24 mouse cellular contexts compared by ENCODE assay signal in the genomic region with DNA sequence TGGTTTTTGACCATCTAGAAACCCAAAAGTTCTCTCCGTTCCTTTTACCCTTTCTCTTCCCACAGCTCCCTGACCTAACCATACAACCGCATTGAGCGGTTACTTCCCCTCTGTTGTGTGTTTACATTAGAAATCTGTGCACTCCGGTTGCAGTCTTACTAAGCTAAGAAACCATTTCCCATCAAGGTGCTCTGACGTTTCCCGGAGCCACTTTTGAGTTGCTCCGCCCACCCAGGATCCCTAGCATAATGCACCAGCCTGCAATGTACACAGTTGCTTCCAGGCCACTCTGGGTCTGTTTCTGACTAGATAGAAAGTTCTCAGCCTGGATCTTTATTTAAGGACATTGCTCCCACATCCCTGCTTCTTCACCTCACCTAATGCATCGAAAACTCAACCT.
DNase-seq lines count a peak whose midpoint lies in the region; ATAC-seq and TF ChIP-seq lines count a peak whose summit lies in the region.
"Had no signal": no experiment of that assay in that cellular context is flagged by ENCODE, and none has a peak within 500 bp of the region (broad histone marks: within the 10 kb centered on the region; RNA-seq: fewer than 3 reads in every experiment).

No protein-coding gene starts in this region.

- H3K27ac ChIP-seq in intestine, embryonic 14.5 days (ENCODE audit: low read depth) = no peak overlapping the region
- H3K27ac ChIP-seq in intestine, postnatal 0 days (ENCODE audit: low read depth, low read length) = no peak overlapping the region
- H3K27ac ChIP-seq in midbrain, embryonic 11.5 days (ENCODE audit: low read depth, low read length) = no peak overlapping the region
- H3K27ac ChIP-seq in midbrain, embryonic 14.5 days (replicated peaks; ENCODE audit: low read depth, low read length) = no peak overlapping the region
- H3K27ac ChIP-seq in stomach, postnatal 0 days (replicated peaks) = no peak overlapping the region
- H3K27ac ChIP-seq in hindbrain, embryonic 12.5 days = no peak overlapping the region
- H3K27ac ChIP-seq: embryonic facial prominence, embryonic 12.5 days; embryonic facial prominence, embryonic 15.5 days; forebrain, embryonic 12.5 days; forebrain, embryonic 15.5 days; heart, embryonic 15.5 days; hindbrain, embryonic 10.5 days; hindbrain, embryonic 14.5 days; hindbrain, postnatal 0 days had no signal

- no peaks in the 10 kb centered on the region for H3K27me3 ChIP-seq in intestine, embryonic 14.5 days (replicated peaks; ENCODE audit: control insufficient read depth, insufficient read depth, low read length)
- H3K27me3 ChIP-seq in intestine, postnatal 0 days (replicated peaks; ENCODE audit: control insufficient read depth, insufficient read depth, low read length) = no peaks in the 10 kb centered on the region
- no peaks in the 10 kb centered on the region for H3K27me3 ChIP-seq in midbrain, embryonic 11.5 days (ENCODE audit: control insufficient read depth, insufficient read depth, low read length)
- no peaks in the 10 kb centered on the region for H3K27me3 ChIP-seq in midbrain, embryonic 14.5 days (ENCODE audit: control insufficient read depth, insufficient read depth, low read length)
- H3K27me3 ChIP-seq in stomach, postnatal 0 days (ENCODE audit: control insufficient read depth, insufficient read depth, low read length) = no peaks in the 10 kb centered on the region
- H3K27me3 ChIP-seq in hindbrain, embryonic 12.5 days = no peaks in the 10 kb centered on the region
- H3K27me3 ChIP-seq: embryonic facial prominence, embryonic 12.5 days; embryonic facial prominence, embryonic 15.5 days; forebrain, embryonic 12.5 days; forebrain, embryonic 15.5 days; heart, embryonic 12.5 days; heart, embryonic 15.5 days had no signal

- H3K36me3 ChIP-seq in intestine, embryonic 14.5 days (ENCODE audit: control insufficient read depth, insufficient read depth, low read length) = no peaks in the 10 kb centered on the region
- no peaks in the 10 kb centered on the region for H3K36me3 ChIP-seq in intestine, postnatal 0 days (ENCODE audit: control insufficient read depth, insufficient read depth)
- no peaks in the 10 kb centered on the region for H3K36me3 ChIP-seq in midbrain, embryonic 11.5 days (ENCODE audit: control insufficient read depth, insufficient read depth, low read length)
- no peaks in the 10 kb centered on the region for H3K36me3 ChIP-seq in midbrain, embryonic 14.5 days (ENCODE audit: control insufficient read depth, insufficient read depth, low read length)
- no peaks in the 10 kb centered on the region for H3K36me3 ChIP-seq in stomach, postnatal 0 days (ENCODE audit: control insufficient read depth, insufficient read depth, low read length)
- no peaks in the 10 kb centered on the region for H3K36me3 ChIP-seq in hindbrain, embryonic 12.5 days
- H3K36me3 ChIP-seq: embryonic facial prominence, embryonic 12.5 days; embryonic facial prominence, embryonic 15.5 days; forebrain, embryonic 12.5 days; forebrain, embryonic 15.5 days; heart, embryonic 12.5 days; heart, embryonic 15.5 days; hindbrain, embryonic 10.5 days had no signal

- H3K4me2 ChIP-seq in intestine, embryonic 14.5 days (ENCODE audit: low read length) = no peak overlapping the region
- no peak overlapping the region for H3K4me2 ChIP-seq in intestine, postnatal 0 days (replicated peaks; ENCODE audit: low read depth)
- H3K4me2 ChIP-seq in midbrain, embryonic 11.5 days = no peak overlapping the region
- no peak overlapping the region for H3K4me2 ChIP-seq in midbrain, embryonic 14.5 days (ENCODE audit: low read length)
- H3K4me2 ChIP-seq in stomach, postnatal 0 days (replicated peaks; ENCODE audit: low read depth) = no peak overlapping the region
- no peak overlapping the region for H3K4me2 ChIP-seq in hindbrain, embryonic 12.5 days (replicated peaks)
- H3K4me2 ChIP-seq: embryonic facial prominence, embryonic 12.5 days; embryonic facial prominence, embryonic 15.5 days; forebrain, embryonic 12.5 days; forebrain, embryonic 15.5 days; heart, embryonic 12.5 days; heart, embryonic 15.5 days; hindbrain, embryonic 14.5 days had no signal

- H3K4me1 ChIP-seq in intestine, embryonic 14.5 days (replicated peaks; ENCODE audit: control insufficient read depth, insufficient read depth, low read length) = peaks cover 14% of the 10 kb centered on the region; the same call in 1 of the 2 replicates
- peaks cover 6% of the 10 kb centered on the region; the same call in 1 of the 2 replicates for H3K4me1 ChIP-seq in intestine, postnatal 0 days (replicated peaks; ENCODE audit: control insufficient read depth, insufficient read depth, low read length)
- no peaks in the 10 kb centered on the region for H3K4me1 ChIP-seq in midbrain, embryonic 11.5 days (ENCODE audit: control insufficient read depth, insufficient read depth, low read length)
- H3K4me1 ChIP-seq in midbrain, embryonic 14.5 days (ENCODE audit: control insufficient read depth, insufficient read depth, low read length) = no peaks in the 10 kb centered on the region
- H3K4me1 ChIP-seq in stomach, postnatal 0 days (replicated peaks; ENCODE audit: control insufficient read depth, insufficient read depth) = peaks cover 2% of the 10 kb centered on the region; the same call in 1 of the 2 replicates
- H3K4me1 ChIP-seq in hindbrain, embryonic 12.5 days = peaks cover 5% of the 10 kb centered on the region; the same call in 1 of the 2 replicates
- H3K4me1 ChIP-seq: forebrain, embryonic 15.5 days; heart, embryonic 12.5 days had no signal

- ATAC-seq in intestine, embryonic 14.5 days (replicated peaks; ENCODE audit: low FRiP score, low TSS enrichment, low read depth) = no peak
- no peak for ATAC-seq in intestine, postnatal 0 days
- ATAC-seq in midbrain, embryonic 11.5 days (ENCODE audit: low FRiP score) = no peak
- ATAC-seq in midbrain, embryonic 14.5 days (ENCODE audit: low FRiP score, low TSS enrichment) = no peak
- ATAC-seq in stomach, postnatal 0 days (ENCODE audit: low FRiP score, low TSS enrichment) = no peak; the same call in 1 of the 2 replicates
- ATAC-seq in hindbrain, embryonic 12.5 days (ENCODE audit: low FRiP score) = no peak
- ATAC-seq: forebrain, embryonic 15.5 days; hindbrain, postnatal 0 days had no signal

- no peak for TF ChIP-seq EP300 in stomach, postnatal 0 days (optimal IDR thresholded peaks at IDR 0.05)

- no peak for TF ChIP-seq CTCF in intestine, postnatal 0 days (IDR thresholded peaks at IDR 0.05; ENCODE audit: low read depth)
- no peak for TF ChIP-seq CTCF in stomach, postnatal 0 days (IDR thresholded peaks at IDR 0.05; ENCODE audit: low read depth)

- 53% methylated on average over 8 of the region's 8 CpGs for WGBS in intestine, embryonic 14.5 days
- WGBS in intestine, postnatal 0 days = 61% methylated on average over 8 of the region's 8 CpGs
- WGBS in midbrain, embryonic 11.5 days = 89% methylated on average over 8 of the region's 8 CpGs
- 90% methylated on average over 8 of the region's 8 CpGs for WGBS in midbrain, embryonic 14.5 days
- 52% methylated on average over 8 of the region's 8 CpGs for WGBS in stomach, postnatal 0 days
- 86% methylated on average over 8 of the region's 8 CpGs for WGBS in hindbrain, embryonic 12.5 days

- DNase-seq in intestine, embryonic 14.5 days (ENCODE audit: low spot score) = peak; percentile 34
- DNase-seq in midbrain, embryonic 11.5 days (ENCODE audit: low spot score, missing footprints) = peak; percentile 56
- DNase-seq in midbrain, embryonic 14.5 days = no peak
- DNase-seq in stomach, postnatal 0 days (ENCODE audit: low spot score) = peak; percentile 31
- DNase-seq: adrenal gland, postnatal 10 days; adrenal gland, postnatal 36 days; cerebellum, adult 18-20 months; cerebellum, adult 9-10 months; cerebellum, postnatal 14 days; gastrocnemius, postnatal 25 days; heart, adult 18-20 months; heart, postnatal 10 days; heart, postnatal 36 days had no signal

- H3K9me3 ChIP-seq in intestine, embryonic 14.5 days (ENCODE audit: control insufficient read depth, low read length) = no peaks in the 10 kb centered on the region
- no peaks in the 10 kb centered on the region for H3K9me3 ChIP-seq in intestine, postnatal 0 days (ENCODE audit: control insufficient read depth)
- no peaks in the 10 kb centered on the region for H3K9me3 ChIP-seq in midbrain, embryonic 11.5 days (ENCODE audit: control insufficient read depth, low read length)
- no peaks in the 10 kb centered on the region for H3K9me3 ChIP-seq in midbrain, embryonic 14.5 days (ENCODE audit: control insufficient read depth, low read length)
- no peaks in the 10 kb centered on the region for H3K9me3 ChIP-seq in stomach, postnatal 0 days (ENCODE audit: control insufficient read depth, low read length)
- no peaks in the 10 kb centered on the region for H3K9me3 ChIP-seq in hindbrain, embryonic 12.5 days (replicated peaks)
- H3K9me3 ChIP-seq: embryonic facial prominence, embryonic 12.5 days; embryonic facial prominence, embryonic 15.5 days; forebrain, embryonic 12.5 days; forebrain, embryonic 15.5 days; heart, embryonic 12.5 days; heart, embryonic 15.5 days; hindbrain, embryonic 10.5 days had no signal

- no peak overlapping the region for H3K9ac ChIP-seq in intestine, embryonic 14.5 days (ENCODE audit: low read length)
- H3K9ac ChIP-seq in intestine, postnatal 0 days (ENCODE audit: low read depth, low read length) = no peak overlapping the region
- no peak overlapping the region for H3K9ac ChIP-seq in midbrain, embryonic 11.5 days (ENCODE audit: low read length)
- no peak overlapping the region for H3K9ac ChIP-seq in midbrain, embryonic 14.5 days (replicated peaks; ENCODE audit: low read length)
- no peak overlapping the region for H3K9ac ChIP-seq in stomach, postnatal 0 days (ENCODE audit: low read length)
- no peak overlapping the region for H3K9ac ChIP-seq in hindbrain, embryonic 12.5 days
- H3K9ac ChIP-seq: embryonic facial prominence, embryonic 12.5 days; embryonic facial prominence, embryonic 15.5 days; forebrain, embryonic 12.5 days; forebrain, embryonic 15.5 days; heart, embryonic 12.5 days; heart, embryonic 15.5 days; hindbrain, embryonic 14.5 days had no signal

- no peak overlapping the region for H3K4me3 ChIP-seq in intestine, embryonic 14.5 days (ENCODE audit: low read depth, low read length)
- H3K4me3 ChIP-seq in intestine, postnatal 0 days (ENCODE audit: low read depth, low read length) = no peak overlapping the region
- H3K4me3 ChIP-seq in midbrain, embryonic 11.5 days (ENCODE audit: low read depth, low read length) = no peak overlapping the region
- no peak overlapping the region for H3K4me3 ChIP-seq in midbrain, embryonic 14.5 days (replicated peaks; ENCODE audit: low read depth, low read length)
- no peak overlapping the region for H3K4me3 ChIP-seq in stomach, postnatal 0 days (ENCODE audit: low read depth, low read length)
- no peak overlapping the region for H3K4me3 ChIP-seq in hindbrain, embryonic 12.5 days
- H3K4me3 ChIP-seq: embryonic facial prominence, embryonic 12.5 days; embryonic facial prominence, embryonic 15.5 days; forebrain, embryonic 12.5 days; forebrain, embryonic 15.5 days; heart, embryonic 12.5 days; heart, embryonic 15.5 days; hindbrain, embryonic 10.5 days had no signal
